Mouse (Mus musculus): ENCODE data around the gene Ankef1.
A peak's percentile ranks its signal among the peaks of the same experiment; 100 is the strongest.

Gene Ankef1

DNA sequence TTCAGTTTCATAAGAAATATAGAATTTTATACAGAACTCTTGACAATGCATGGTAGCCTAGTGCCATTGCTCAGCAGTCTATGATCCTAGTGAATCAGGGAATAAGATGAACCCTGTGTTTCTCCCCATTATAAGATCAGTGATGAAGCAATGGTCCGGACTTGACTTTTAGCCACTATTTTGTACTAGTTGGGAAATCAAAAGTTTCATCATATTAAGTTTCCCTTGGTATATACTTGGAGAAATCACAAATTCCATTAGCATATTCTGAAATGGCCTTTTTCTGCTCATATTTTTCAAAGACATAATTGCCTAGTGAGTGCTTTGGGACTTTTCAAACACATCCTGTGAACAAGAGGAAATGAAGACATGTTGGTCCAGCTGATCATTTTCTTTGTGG, at the start of gene Ankef1:
Ankef1 (plus strand) TSS at position 260 of the 400 bp plus-strand sequence.
- DNase-seq: no peak

GRCm38 (mm10) chr2:136456468-136456867, 45.2 kb upstream of the Ankef1 start:
- DNase-seq: peak; percentile 1 to 50

DNA sequence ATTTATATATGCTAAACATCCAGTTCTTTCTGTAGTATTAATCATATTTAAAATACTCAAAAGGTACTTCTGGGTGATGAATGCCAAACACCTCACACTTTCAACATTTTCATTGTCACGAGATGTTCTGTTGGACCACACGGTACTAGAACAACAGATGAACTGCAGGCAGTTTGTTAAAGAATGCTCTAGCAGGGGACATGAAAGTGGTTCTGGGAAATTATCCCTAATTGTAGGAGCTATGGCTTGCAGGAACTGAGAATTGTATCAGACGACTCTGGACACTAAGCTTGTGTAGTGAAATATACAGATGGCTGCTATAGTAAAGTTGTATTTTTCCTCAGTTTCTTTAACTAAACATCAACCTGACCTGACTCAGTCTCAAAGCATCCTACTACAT, 44.8 kb upstream of the Ankef1 start:
- peak in 1 of 2 experiments; percentile 1 for DNase-seq

GRCm38 (mm10) chr2:136477656-136478055, 24.1 kb upstream of the Ankef1 start:
- no peak for DNase-seq

DNA sequence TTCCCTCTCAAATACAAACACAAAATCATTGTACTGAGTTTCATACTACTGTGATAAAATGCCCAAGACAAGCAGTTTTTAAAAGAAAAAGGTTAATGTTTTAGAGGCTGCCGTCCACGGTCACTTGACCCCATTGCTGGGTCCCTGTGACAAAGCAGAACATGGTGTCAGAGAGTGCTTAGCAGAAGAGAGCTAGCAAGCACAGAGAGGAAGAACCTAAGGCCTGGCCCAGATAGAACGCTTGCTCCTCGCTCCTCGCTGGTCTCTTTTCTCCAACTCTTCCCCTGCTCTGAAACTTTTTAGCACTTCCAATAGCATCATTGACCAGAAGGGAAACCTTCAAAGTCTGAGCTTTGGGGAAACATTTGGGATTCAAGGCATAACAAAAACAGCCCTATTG, 19.4 kb upstream of the Ankef1 start:
- DNase-seq: no peak

DNA sequence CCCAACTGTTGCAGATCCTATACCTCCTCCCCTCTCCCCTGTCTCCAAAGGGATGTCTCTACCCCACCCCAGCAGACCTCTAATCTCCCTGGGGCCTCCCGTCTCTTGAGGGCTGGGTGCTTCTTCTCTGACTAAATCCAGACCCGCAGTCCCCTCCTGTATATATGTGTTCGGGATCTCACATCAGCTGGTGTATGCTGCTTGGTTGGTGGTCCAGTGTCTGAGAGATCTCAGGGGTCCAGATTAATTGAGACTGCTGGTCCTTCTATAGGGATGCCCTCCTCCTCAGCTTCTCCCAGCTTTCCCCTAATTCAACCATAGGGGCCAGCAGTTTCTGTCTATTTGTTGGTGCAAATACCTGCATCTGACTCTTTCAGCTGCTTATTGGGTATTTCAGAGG, 18.7 kb upstream of the Ankef1 start:
- no peak for DNase-seq

GRCm38 (mm10) chr2:136484955-136485354, 16.8 kb upstream of the Ankef1 start:
- peak in 1 of 2 experiments; percentile 1 for DNase-seq

DNA sequence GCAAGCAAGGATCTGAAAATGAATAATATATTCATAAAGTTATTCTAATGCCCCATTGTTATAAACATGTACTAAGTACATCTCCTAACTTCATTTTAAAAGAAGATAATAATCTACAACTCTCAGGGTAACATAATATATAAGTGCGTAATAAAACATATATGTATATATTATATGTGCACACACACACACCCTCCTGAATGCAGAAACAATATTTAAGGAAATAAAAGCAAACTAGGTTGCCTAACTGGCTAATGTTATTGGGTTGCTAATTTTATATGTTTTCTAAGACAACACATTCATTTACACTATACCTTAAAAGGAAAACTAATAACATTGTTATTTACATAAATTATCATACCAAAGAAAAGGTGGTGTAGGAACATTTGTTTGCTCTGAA, 16.3 kb upstream of the Ankef1 start:
- no peak for DNase-seq

DNA sequence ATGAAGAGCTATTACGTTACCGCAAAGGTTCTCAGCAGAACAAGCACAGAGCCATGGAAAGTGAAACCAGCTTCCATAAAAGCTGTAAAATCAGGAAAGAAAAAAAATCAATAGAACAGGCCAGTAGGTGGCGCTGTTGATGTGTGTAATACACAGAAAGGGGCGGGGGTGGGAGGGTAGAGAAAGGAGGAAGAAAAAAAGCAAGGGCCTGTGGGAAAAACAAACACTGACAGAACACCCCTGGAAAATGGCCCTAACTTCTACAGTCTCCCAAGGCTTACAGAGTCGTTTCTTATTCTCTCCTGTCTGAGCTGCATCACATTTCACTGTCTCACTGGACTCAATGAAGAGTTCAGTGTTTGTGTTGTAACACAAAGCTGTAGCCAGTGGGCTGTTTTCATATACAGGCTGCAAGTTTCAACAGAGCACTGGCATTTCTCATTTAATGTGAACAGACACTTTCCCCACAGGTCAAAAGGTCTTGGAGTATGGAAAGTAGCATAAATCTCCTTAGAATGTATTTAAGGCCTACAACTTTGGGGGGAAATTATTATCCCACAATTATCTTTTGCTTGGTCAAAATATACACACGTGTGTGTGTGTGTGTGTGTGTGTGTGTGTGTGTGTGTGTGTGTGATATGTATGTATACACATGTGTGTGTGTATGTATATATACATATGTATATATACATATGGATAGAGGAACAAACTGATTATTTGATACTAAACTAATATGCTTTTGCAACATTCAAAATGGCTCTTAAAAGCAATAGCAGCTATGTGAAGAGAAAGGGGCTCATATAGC, 15.7 kb upstream of the Ankef1 start:
- peak; percentile 57 to 81 for DNase-seq

- no peak for DNase-seq
These were observed 14.7 kb upstream of the Ankef1 start for GRCm38 (mm10) chr2:136486986-136487385.

- DNase-seq: no peak
These were observed 9.4 kb downstream of the Ankef1 start for GRCm38 (mm10) chr2:136511073-136511472.

- DNase-seq: peak in 1 of 2 experiments; percentile 2
These were observed 10.0 kb downstream of the Ankef1 start for GRCm38 (mm10) chr2:136511756-136512155.

GRCm38 (mm10) chr2:136512802-136513201, 11.1 kb downstream of the Ankef1 start:
- DNase-seq: no peak

GRCm38 (mm10) chr2:136513806-136514205, 12.1 kb downstream of the Ankef1 start:
- no peak for DNase-seq

DNA sequence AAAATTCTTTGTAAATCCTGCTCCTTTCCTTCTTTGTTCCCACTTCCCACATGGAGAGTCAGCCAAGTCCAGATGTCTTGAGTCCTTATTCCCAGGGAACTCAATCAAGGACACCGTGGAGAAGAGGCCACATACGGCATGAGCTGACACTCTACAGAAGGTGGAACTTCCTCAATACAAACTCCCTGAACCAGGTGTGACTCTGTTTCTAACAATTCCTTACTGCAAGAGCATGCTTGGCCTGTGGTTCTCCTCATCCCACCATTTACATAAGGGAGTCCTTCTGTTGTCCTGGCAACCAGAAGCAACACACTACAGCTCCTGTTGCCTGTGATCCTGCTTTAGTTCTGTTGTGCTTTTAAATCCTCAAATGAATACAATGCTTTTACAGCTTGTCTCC, 13.8 kb downstream of the Ankef1 start:
- no peak for DNase-seq

DNA sequence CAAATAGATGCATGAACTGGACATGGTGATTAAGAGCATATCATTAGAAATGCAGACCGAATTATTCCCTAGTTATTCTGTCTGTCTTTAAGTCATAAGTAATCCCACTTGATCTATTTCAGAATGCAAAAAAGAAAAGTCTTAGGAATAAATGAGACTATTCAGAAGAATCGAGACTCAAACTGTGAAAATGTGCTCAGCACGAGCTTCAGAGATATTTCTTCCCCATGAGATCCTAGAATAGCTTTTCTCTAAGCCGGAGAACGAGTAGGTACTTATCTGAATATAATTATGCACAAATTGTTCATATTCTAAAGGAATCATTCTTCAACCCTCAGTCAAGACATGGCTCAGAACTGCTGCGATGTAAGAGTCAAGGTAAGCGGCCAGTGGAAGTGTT, 27.2 kb downstream of the Ankef1 start:
- DNase-seq: no peak

DNA sequence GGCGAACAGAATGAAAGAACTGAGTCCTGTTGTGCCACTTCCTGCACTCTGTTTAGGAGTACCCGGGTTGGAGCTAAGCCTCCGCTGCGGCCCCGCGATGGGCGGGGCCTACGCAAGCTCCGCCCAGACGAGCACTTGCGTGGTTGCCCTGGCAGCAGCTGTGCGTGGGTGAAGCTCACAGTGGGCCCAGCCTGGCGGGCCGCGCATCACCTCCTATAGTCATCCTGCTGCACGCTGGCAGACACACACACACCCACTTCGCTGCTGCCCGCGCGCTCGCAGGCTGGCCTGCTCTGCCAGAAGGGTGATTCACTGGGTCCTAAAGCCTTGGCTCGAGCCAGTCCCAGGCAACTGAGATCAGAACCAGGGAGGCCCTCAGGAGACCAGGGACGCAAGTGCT, 30.3 kb downstream of the Ankef1 start:
- peak; percentile 58 to 82 for DNase-seq

DNA sequence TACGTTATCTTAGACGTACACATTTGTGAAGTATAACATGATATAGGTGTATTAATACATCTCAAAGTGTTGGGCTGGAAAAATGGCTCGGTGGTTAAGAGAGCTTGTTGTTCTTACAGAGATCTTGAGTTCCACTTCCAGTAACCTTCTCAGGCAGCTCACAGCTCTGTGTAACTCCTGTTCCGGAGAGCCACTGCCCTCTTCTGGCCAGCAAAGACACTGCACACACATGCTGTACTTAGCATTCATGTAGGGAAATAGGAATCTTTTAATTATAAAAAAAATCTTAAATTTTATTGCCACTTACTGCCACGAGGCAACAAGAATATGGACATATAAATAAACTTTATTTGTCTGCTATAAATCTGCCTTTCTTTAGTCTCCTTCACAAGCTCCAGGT, 56.3 kb downstream of the Ankef1 start:
- DNase-seq: peak; percentile 6 to 31

DNA sequence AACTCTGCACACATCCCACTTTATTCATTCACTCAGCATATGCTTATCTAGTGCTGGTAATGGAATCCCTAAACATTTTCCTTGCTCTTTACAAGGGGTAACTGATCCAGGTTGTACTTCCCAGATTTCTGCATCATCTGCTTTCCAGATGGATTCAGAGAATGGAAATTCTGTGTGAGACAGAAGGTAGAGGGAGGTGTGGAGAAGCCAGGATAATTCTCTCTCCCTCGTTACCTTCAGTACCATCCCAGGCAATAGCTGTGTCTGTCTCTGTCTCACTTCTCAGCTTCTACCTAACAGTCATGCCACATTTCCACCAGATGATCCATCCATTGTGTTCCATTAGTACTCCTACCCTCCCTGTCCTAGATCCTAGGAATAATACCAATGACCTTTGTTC, 60.6 kb downstream of the Ankef1 start:
- no peak for DNase-seq

GRCm38 (mm10) chr2:136570856-136571255, 69.1 kb downstream of the Ankef1 start:
- no peak for DNase-seq

DNA sequence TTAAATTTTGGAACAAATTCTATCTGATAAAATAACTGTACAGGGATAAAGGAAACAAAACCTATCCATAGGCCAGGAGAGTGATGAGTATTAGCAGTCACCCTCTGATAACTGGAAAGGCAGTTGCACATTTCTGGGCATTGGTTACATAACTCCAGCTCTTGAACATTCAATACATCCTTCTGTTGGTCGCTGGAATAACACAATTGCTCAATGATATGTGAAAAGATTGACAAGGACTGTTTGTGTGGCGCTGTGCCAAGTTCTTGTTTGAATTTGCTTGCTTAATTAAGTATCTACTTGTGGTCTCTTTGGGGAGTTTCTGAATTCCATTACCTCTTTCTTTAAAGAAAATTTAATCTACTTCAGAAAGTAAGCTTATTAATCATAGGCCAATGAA, 81.1 kb downstream of the Ankef1 start:
- DNase-seq: no peak

DNA sequence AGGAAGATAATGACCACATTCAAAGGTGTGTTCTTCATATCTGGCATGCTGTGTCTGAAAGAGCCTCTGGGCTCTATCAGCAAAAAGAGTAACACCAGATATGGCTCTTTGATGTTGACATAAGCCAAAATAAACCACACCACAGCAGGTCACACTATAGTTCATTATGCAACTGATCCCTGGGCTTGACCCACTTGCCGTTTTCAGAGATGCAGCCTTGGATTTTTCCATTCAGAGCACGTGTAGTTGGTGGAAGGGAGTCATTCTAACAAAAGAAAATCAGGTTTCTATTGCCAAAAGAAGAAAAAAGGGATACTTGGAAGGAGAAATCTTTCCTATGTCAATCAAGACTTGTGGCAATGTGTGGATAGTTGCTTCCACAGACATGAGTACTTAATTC, 87.1 kb downstream of the Ankef1 start:
- no peak for DNase-seq

GRCm38 (mm10) chr2:136596451-136596850, 94.7 kb downstream of the Ankef1 start:
- peak; percentile 10 to 67 for DNase-seq

DNA sequence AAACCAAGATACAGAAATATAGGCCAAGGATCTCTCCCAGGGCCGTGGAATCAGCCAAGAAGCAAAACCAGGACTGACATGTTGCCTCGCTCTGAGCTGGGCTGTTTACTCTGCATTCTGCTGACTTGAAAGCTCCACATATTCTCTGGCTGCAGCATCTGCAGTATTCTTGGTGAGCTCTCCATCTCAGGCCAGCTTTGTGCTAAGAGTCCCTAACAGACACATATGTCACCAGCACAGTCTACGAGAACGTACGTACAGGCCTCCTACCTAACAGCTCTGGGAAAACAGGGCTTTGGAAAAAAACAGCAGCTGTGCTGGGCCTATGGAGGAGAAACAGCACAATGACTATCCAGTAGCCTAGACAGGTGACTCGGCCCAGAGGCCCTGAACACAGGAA, 97.0 kb downstream of the Ankef1 start:
- DNase-seq: no peak

DNA sequence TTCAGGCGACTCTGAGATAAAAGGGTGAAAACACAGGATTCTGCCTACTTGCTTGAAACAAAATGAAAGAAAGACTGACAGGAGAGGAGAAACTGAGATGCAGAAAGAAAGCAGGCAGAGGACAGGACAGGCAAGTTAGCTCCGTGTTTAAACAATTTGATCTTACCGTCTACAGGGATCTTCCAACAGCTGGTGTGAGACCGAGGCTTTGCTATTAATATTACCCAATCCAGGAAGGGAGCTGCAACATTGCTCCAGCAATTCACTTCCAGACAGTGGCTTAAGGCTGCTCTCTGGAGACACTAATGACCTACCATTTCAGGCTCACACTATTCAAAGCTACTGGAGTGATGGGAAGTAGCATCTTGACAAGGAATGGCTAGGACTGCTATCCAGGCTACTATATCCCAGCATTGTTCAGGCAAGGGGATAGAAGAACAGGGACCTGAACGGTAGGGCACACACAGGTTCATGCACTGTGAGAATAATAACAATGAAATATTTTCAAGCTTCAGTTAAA, 99.0 kb downstream of the Ankef1 start:
- DNase-seq: no peak

Data from kidney, postnatal 36 days (tissue).